Mouse (Mus musculus): ENCODE data around the gene Poc1a.

Poc1a gene

DNA sequence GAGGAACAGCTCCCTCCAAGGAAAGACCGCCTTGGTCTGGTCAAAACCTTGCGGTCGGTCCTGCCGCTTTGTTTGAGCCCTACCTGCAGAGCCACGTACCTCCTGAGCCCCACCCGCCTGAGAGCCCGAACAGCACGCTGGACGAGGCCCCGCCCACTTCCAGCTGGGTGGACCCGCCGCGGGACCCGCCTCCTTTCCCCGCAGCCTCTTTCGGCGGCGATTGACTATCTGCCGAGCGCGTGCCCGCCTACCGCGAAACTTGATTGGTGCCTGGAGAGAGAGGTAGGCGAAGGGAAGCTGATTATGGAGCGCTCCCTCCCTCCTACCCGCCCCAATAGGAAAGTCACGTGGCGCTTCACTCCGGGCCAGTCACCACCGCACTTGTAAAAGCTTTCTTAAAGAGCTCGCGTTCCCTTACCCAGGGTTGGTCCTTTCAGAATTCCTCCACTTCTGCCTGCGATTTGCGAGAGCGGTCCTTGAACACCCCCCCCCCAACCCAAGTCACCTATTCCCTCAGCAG lies 86.8 kb downstream of the Poc1a start:
- peak; percentile 90 for DNase-seq (ENCODE audit: low read depth, low spot score)

DNA sequence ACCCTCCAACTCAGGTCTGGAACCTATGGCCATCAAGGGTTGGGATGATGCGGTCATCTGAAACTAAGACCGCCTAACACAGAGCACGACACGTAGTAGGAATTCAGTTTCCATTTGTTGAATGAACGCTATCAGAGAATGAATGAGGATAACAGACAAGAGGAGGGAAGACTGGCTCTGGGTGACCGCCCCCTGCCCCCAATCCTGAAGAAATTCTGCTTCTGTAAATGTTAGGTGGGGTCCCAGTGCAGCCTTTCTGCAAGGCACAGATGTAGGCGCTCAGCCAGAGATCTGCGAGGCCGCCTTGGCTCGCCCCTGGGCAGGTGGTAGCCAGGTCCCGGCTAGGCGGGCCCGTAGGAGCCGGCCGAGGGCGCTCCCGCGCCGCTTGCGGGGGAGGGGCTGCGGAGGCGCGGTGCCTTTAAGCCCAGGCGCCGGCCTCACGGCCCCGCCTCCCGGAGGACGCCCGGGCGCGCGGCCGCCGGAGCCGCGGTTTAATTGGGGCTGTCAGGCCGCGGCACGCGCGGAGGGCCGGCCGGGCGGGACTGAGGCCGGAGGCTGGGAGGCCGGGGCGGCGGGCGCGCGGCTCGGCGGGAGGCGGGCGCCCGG lies 87.4 kb downstream of the Poc1a start, which contains the start of gene Dusp7:
Gene Dusp7, plus strand, starts transcription at position 521 of the 606 bp plus-strand sequence.
- no peak for DNase-seq (ENCODE audit: low read depth, low spot score)

DNA sequence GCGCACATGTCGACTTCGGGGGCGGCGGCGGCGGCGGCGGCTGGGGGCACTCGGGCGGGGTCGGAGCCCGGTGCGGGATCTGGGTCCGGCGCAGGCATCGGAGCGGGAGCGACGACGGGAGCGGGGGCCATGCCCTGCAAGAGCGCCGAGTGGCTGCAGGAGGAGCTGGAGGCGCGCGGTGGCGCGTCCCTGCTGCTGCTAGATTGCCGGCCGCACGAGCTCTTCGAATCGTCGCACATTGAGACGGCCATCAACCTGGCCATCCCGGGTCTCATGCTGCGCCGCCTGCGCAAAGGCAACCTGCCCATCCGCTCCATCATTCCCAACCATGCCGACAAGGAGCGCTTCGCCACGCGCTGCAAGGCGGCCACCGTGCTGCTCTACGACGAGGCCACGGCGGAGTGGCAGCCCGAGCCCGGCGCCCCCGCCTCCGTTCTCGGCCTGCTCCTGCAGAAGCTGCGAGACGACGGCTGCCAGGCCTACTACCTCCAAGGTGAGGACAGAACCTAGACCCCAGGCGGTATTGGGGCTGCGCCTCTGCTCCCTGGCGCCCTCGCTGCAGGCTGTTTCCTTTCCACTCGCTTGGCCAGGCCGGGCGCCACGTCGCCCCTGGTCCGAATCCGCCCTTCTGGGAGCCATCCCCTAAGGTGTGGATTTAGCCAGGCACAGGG lies 88.1 kb downstream of the Poc1a start:
- DNase-seq (ENCODE audit: low read depth, low spot score): no peak

DNA sequence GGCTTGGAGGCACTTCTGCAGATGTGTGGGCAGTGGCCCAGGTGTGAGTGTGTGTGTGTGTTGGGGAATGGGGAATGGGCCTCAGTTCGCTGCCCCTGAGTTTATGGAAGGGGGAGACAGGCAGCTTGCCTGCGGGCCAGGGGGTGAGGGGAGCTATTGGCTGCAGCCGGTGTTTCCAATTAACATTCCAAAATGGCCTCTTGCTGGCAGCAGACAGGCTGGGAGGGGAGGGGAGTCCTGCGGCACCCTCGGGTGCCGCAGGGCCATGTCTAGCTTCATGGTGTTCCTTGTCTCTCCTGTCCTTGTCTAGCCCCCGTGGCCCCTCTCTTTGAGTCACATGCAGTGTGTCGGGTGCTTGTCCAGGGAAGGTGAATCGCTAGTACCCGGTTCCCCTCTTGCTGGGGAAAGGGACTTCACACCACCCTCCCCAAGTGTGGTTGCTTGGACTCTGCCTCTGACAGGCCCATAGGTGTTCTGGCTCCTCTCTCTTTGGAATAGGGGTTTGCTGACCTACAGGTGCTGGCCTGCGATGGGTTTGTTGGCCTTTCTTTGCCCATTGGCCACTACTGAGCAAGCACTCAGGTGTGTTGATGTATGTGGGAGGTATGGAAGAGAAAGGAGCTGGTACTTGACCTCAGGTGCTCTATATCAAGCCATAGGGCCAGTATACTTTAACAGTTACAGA lies 89.1 kb downstream of the Poc1a start:
- DNase-seq (ENCODE audit: low read depth, low spot score): no peak

DNA sequence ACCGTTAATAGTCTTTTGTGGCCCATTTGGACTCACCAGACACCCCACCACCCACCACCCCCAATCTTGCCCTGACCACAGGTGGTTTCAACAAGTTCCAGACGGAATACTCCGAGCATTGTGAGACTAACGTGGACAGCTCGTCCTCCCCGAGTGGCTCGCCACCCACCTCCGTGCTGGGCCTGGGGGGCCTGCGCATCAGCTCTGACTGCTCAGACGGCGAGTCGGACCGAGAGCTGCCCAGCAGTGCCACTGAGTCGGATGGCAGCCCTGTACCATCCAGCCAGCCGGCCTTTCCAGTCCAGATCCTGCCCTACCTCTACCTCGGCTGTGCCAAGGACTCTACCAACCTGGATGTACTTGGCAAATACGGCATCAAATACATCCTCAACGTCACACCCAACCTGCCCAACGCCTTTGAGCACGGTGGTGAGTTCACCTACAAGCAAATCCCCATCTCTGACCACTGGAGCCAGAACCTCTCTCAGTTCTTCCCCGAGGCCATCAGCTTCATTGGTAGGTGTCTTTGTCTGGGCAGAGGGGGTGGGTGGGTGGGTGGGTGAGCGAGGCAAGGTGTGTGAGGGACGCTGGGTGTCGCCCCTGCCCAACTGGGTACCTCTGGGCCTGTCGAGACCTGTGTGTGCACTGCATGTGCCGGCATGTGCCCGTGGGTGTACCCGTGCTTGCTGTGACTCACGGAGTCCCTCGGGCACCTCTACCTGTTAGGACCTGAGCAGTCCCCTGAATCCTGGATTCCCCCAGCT lies 89.9 kb downstream of the Poc1a start:
- no peak for DNase-seq (ENCODE audit: low read depth, low spot score)

DNA sequence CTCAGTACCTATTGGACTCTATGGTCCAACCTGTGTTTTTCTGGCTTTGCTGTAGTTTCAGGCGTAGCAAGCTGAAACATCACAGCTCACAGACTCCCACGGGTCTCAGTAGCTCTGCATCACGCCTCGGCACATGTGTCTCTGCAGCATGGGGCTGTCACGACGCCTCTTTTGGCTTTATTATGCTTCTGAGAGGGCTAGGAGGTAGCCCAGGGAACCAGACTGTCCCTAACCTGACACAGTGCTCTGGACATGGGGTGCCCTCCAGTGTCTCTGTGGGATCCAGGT lies 90.5 kb downstream of the Poc1a start:
- DNase-seq (ENCODE audit: low read depth, low spot score): no peak

DNA sequence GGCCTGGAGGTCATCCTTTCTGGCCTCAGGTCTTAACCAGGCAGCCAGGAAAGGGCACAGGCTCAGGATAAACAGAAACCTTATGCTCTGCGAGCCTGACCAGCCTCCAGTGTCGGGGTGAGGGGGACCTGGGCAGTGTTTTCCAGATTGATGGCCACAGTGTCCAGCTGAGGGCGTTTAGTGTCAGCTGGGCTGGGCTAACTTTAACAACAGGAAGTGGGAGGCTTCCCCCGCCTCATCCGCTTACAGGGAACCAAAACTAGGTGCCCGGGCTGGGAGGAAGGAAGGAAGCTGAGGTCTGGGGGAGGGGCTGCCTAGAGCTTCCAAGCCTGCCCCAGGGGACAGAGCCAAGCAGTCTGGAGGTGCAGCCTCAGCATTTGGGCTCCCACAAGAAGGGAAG lies 90.9 kb downstream of the Poc1a start:
- DNase-seq (ENCODE audit: low read depth, low spot score): no peak

DNA sequence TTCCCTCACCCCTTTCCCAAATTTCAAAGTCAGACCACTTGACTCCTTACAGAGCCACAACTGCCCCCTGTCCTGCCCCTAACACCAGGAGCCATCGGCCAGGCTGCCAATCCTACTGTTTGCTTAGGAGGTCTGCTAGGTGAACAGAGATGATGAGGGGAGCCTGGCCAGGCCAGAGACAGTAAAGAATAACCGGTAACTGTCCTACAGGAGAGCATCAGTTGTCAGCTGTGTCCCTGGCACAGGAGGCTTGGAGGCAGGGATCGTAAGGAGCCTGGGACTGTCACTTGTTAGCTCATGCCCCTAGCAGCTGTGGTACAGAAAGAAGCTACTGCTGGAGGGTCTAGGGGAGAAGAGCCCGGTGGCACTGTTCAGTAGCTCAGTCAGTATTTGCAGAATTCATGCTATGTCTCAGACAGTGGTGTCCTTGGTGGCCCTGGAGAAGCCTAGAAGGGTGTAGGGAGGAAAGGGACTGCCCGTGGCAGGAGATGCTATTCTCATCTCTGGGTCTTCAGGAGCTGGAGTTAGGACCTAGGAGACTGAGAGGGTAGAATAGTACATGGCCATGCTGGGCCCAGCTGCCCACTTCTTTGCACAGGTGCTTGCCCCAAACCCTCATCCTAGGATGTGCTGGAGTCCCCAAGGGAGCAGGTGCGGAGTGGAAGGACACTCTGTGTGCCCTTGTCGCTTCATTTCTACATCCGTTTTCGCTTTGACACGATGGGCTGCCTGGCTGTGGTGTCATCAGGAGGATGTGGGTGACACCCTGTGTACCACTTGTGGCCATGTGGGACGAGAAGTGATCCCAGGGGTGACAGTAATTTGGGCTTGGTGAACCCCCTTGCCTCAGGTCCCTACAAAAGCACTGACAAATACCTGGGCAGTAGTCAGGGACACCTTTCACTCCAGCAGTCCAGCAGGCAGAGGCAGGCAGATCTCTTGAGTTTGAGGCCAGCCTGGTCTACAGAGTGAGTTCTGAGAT lies 91.9 kb downstream of the Poc1a start:
- DNase-seq (ENCODE audit: low read depth, low spot score): no peak

DNA sequence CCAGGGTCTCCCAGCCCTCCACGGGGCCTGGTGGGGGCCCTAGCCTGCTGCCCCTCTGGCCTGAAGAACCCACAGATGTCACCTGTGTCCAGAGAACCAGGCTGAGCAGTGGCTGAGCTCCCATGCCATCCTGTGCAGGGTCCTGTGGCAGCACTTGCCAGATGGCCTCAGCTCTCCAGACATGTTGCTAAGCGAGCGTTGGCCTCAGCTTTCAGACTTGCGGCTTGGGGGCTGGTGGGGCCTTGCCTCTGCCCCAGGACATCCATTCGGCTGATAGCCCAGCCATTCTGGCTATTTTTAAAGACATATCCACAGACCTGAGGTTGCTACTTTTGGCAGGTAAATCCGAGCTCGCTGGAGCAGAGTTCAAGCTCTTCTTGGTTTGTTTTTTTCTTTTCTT lies 93.1 kb downstream of the Poc1a start:
- DNase-seq (ENCODE audit: low read depth, low spot score): no peak

DNA sequence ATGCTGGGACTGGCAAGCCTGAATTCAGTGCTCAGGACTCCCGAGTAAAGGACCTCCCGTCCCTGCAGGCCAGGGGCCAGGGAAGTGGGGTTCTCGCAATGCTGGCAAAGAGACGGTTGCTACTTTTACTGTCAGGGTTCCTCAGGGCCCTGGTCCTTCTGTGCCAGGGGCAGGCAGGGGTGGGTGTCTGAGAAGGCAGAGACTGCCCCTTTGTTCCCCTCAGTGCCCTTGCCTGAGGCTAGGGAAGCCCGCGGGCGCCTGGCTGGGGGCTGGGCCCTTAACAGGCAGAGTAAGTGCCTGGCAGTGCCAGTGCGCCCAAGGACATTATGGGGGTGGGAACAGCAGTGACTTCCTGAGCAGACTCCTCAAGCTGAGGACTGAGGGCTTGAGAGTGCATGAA lies 96.4 kb downstream of the Poc1a start:
- DNase-seq (ENCODE audit: low read depth, low spot score): no peak

DNA sequence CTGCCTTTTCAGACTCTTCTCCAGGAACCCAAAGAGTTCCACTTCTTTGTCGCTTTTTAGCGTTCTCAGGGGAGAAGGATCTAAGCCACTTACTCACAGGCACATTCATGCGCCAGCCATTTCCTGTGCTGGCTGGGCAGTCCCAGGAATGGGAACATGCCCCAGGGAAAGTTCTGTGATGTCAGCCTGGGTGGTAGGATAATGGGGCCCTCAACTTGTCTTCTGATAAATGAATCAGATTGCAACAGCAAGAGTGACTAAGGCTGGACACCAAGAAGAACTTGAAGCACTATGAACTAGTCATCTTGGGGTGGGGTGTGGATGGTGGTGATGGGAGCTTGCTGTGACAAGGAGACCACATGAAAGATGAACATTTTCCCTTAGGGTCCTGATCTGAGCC lies 97.2 kb downstream of the Poc1a start:
- no peak for DNase-seq (ENCODE audit: low read depth, low spot score)

DNA sequence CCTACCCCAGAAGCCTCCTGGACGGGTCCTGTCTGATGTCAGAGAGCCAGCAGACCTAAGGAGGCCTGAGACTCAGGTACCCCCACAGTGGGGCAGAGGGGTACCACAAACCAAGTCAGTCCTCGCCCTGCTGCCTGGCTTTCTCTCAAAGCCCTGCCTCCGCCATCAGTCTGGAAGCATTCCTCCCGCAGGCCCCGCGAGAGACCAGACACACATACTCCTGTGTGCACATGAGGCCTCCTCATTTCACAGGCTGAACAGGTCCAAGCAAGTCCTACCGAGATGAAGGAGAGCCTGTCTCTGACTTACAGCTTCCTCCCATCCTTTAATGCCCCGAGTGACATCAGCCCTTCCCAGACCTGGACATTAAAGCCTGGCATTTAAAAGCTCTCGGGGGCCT lies 97.9 kb downstream of the Poc1a start:
- no peak for DNase-seq (ENCODE audit: low read depth, low spot score)

DNA sequence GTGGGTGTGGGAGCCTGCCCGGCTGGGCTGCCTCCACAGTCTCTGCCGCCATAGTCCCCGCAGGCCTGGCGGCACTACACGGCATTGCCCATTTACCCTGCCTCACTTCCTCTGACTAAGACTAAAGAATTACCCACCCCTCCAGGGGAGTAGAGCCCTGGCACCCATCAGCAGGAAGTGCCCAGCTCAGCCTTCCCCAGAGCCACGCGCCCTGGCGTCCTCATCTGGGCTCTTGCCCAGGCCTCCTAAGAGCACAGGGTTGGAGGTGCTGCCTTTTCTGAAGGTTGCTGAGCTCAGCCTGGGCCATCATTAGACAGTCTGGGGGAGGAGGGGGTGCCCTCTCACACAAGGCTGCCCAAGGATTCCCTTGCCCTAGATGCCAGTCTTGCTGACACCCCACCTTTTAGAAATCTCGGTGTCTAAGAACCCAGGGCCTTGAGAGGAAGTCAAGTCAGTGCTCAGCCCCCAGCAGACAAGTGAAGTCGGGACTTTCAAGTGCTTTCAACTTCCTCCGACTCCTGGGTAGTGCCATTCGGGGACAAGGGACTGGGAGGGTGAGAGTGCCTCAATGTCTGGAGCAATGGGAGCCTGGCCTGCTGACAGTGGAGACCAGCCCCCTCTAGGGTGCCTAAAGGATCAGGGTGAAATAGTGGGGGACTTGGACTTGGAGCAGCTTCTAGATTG lies 105.5 kb downstream of the Poc1a start:
- DNase-seq (ENCODE audit: low read depth, low spot score): no peak

DNA sequence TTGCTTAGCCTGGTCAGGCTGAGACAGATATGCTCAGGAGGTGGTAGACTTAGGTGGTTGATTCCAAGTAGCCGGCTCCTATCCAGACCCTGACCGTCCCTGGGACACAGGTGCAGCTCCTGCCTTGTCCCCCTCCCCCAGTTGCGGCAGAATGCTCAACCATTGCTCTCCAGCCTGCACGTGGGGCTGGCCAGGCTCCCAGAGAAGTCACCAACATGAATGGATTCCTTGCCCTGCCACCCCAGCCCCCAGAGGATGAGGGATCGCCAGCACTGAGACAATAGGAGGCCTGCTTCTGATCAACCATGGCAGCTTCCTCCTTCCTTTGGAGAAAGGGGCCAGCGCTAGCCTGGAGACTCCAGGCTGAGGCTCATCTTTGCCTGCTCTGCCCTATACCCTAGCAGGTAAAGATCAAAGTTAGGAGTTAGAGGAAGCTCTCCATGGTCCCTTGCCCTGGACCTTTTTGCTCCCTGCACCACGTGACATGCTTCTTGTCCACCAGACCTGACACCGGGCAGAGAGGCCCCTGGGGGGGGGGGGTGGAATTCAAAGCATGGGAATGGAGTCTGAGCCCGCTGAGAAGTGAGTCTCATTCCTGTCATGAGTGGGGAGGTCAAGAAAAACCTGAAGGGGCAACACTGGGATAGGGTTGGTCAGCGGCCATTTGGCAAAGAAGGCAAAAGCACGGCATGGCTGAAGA lies 112.1 kb downstream of the Poc1a start:
- no peak for DNase-seq (ENCODE audit: low read depth, low spot score)

DNA sequence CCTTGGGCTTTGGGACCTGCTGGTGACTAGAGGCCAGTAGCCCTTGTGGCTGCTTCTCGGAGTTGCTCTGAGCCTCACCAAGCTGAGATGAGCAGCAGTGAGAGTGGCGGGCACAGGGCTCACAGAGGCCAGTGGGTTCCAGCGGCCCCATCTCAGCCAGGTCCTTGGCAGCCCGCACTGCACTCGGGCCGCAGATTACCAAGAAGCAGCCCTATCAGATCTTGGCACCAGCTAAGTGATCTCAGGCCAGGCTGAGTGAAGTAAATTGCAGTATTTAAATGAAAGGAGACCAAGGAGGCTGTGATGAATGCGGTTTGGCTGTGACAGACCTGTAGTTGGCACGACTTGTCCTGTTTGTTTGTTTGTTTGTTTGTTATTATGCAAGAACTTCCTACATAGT lies 112.7 kb downstream of the Poc1a start:
- no peak for DNase-seq (ENCODE audit: low read depth, low spot score)

DNA sequence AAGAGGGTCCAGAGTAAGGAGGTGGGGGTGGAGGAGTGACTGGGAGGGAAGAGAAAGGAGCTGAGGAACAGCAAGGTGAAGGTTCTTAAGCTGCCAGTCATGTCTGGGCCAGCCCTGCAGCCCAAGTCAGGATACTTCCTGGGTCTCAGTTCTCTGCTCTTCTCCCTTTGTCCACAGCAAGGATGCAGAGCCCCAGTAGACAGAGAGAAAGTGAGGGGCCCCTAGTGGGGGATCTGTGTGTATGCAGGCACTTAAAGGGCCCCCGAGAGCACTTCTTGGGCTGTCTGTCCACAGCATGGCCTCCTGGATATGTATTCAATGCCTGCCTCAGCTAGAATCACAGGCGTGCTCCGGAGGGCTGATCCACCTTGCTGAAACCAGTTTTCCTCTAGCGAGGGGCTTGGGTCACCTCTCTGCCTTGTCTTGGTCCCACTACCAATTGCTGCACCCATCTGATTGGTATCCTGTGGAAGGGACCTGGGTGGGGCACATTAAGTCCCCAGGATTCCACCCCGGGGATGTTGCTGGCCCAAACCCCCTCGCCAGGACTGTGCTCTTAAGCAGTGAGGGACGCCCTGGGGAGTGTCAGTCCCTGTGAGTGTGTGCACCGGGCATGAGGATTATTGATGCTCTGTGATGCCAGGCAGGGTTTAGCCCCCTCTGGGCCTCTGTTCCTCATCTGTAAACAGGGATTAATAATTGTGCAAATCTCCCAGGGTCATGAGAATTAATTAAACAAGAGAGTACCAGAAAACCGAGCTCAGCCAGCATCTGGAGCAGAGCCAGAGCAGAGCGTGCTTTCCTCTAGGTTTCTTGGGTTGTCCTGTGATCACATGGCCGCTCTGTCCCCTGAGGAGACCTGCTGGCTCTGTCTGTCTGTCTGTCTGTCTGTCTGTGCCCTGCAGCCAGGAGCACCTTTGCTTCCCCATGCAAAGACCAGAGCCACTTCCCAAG lies 114.1 kb downstream of the Poc1a start:
- DNase-seq (ENCODE audit: low read depth, low spot score): no peak

DNA sequence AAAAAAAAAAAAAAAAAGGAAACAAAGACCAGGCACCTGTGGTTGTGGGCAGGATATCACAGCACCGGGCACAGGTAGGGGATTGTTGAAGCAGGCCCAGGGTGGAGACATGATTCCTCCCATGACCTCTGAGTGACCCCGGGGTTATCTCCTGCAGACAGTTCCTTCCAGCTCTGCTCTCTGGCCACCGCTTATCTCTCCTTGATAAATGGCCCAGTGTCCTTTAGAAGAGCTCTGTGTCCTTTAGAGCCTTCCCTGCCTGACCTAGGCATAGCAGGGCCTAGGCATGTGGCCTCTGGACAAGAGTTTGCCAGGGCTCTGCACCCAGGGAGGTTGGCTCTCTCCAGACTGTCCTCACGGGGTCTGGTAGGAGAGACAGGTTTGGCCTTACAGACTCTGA lies 116.9 kb downstream of the Poc1a start:
- DNase-seq (ENCODE audit: low read depth, low spot score): no peak

DNA sequence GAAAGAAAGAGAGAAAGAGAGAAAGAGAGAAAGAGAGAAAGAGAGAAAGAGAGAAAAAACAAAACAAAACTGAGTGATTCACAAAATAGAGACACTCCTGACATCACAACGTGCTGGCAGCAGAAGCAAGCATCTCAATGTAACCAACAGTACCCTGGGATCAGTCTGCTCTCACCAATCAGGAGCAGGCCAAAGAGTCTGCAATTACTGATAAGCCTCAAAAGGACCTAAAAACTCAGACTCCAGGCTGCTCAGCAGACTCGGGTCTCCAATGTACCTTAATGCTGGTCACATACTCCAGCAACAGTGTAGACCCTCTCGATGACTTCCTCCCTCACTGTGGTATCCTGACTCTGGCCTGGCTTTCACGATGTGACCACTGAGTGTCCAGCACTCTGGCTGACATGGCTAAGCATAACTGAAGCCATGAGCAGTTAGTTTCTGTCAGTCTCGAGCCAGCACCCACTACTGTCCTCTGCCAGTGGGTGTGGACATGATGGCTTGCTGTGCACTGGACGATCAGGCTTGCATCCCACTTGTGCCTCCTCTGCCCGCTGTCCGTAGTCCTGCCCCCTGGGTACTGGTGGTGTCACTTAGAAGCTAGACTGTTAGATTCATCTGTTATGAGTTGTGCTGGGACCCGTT lies 117.9 kb downstream of the Poc1a start:
- DNase-seq (ENCODE audit: low read depth, low spot score): no peak

Data from WW6 (cell line).